Mouse (Mus musculus): ENCODE results near the gene Peli3.

DNA sequence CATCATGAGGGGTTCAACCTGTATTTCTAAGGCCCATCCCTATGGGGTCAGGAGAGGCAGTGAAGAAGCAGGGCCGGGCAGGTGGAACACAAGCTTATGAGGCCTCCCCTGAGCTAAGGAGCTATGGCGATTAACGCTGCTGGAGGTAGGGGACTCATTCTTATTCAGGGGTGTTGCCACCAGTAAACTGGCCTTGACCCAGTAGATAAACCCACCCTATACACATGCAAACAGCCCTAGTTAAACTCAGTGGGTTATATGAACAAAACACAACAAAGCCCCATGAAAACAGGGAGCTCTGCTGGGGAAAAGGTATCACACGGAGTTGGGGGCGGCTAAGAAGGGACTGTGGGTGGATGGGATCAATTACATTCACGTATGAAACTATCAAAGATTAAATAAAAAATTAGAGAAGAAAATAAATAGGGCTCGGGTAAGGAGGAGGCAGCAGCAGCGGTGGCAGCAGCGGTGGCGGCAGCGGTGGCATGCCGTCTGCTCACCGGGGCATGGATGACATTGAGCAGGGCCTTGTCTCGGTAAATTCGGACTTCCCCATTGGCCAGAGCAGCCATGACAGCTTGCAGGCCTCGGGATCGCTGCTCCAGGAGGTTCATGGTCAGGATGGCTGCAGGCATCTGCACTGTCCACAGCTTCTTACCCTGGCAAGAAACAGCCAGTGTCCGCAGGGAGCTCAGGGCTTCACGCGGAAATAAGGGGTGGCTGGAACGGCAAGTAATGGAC is 46.0 kb downstream of the Peli3 start:
- TF ChIP-seq EP300 (IDR thresholded peaks at IDR 0.05; ENCODE audit: insufficient read depth, low read depth, low read length) (0 out of 2 replicates have a peak, but pooled peaks have one; percentile 42), CTCF (IDR thresholded peaks at IDR 0.05; ENCODE audit: low read depth, low read length) (no peak)
